Mouse (Mus musculus) C2C12 (cell line): ENCODE measurements at regions not wholly inside any gene's neighbourhood (a gene's known extent, or its start where the extent isn't known, plus 50 kb on each side); places are given as distances from the start of the nearest gene placed in this dataset.

Source experiments
- CEBPB ChIP-seq: IDR thresholded peaks from one replicate; pipeline ENCODE4 v1.6.1; 2011; ENCODE audit warnings: low read depth, mild to moderate bottlenecking, control low read depth, moderate library complexity
- CTCF ChIP-seq: IDR thresholded peaks from one replicate; pipeline ENCODE4 v1.5.1; 2011; ENCODE audit not compliant: control insufficient read depth, insufficient read depth, insufficient read length
- MAX ChIP-seq: IDR thresholded peaks from one replicate; pipeline ENCODE4 v1.6.1; 2011; ENCODE audit warnings: mild to moderate bottlenecking, control low read depth
- USF1 ChIP-seq: IDR thresholded peaks from one replicate; pipeline ENCODE4 v1.6.1; 2011; ENCODE audit warnings: low read depth, mild to moderate bottlenecking, control low read depth, moderate library complexity

DNA sequence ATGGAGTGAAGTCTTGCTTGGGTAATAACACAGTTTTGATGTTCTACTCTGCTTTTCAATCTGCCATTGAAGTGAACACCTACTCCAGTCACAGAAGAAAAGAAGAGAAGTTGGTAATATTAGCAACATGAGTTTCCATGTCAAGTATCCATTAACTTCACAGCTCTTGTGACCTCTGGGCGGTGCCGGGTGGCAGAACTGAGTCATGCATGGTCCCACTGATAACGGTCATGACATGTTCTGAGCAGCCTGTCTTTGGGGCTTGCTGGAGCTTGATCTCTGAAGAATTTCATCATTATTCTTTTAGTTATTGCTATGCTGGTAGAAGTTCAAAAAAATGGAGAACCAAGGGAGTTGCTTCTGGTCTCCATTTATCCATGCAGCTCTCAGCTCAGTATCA is 215.1 kb upstream of the Ptger4 start:
- TF ChIP-seq CTCF (no peak), CEBPB (no peak), MAX (no peak), USF1 (no peak)
